Mouse (Mus musculus) midbrain, embryonic 12.5 days (tissue): Measurements from ENCODE around the gene Brms1. TPM values are rescaled to one million over a fixed set of nuclear protein-coding genes. Genes with fewer than 3 reads are reported as not detected.

Experiments used
- ATAC-seq: fragments of 200-750 bp; cut with Nextera tagmentation; 2 replicates; pipeline ENCODE4 v1.8.0; 2017; ENCODE audit warnings: low read depth, moderate TSS enrichment, moderate library complexity; ENCODE audit not compliant: low FRiP score
- H3K27ac ChIP-seq: fragments of 300-500 bp; sonication (generic); replicated peaks from 2 replicates; pipeline ENCODE4 v1.5.1; 2016; ENCODE audit warnings: mild to moderate bottlenecking
- H3K27me3 ChIP-seq: fragments of 300-500 bp; sonication (generic); 2 replicates; pipeline ENCODE4 v1.6.1; 2016; ENCODE audit warnings: mild to moderate bottlenecking
- H3K36me3 ChIP-seq: fragments of 300-500 bp; sonication (generic); 2 replicates; pipeline ENCODE4 v1.6.1; 2016
- H3K4me1 ChIP-seq: fragments of 300-500 bp; sonication (generic); 2 replicates; pipeline ENCODE4 v1.6.1; 2016
- H3K4me2 ChIP-seq: fragments of 300-500 bp; sonication (generic); replicated peaks from 2 replicates; pipeline ENCODE4 v1.6.1; 2016; ENCODE audit warnings: mild to moderate bottlenecking, moderate library complexity
- H3K4me3 ChIP-seq: fragments of 300-500 bp; sonication (generic); 2 replicates; pipeline ENCODE4 v1.5.1; 2016; ENCODE audit warnings: mild to moderate bottlenecking
- H3K9ac ChIP-seq: fragments of 300-500 bp; sonication (generic); replicated peaks from 2 replicates; pipeline ENCODE4 v1.6.1; 2016; ENCODE audit warnings: mild to moderate bottlenecking, moderate library complexity
- H3K9me3 ChIP-seq: fragments of 300-500 bp; sonication (generic); 2 replicates; pipeline ENCODE4 v1.6.1; 2016; ENCODE audit warnings: mild to moderate bottlenecking
- WGBS: fragments of 180-500 bp; shearing (Covaris S2); methylation state at CpG from one replicate; pipeline ENCODE4 v1.1.7; 2016; 5-methylcytosine and 5-hydroxymethylcytosine counted together
- polyA plus RNA-seq: library from polyadenylated mRNA; unstranded; fragments of >200 nt; fragmentation: Nextera tagmentation; extraction: Ambion mirVana; gene quantifications from 2 replicates; pipeline ENCODE4 v1.2.1, GENCODE M21; 2016

Gene Brms1
- polyA plus RNA-seq, 1 experiment from 2014 or later = 63.7 TPM

DNA sequence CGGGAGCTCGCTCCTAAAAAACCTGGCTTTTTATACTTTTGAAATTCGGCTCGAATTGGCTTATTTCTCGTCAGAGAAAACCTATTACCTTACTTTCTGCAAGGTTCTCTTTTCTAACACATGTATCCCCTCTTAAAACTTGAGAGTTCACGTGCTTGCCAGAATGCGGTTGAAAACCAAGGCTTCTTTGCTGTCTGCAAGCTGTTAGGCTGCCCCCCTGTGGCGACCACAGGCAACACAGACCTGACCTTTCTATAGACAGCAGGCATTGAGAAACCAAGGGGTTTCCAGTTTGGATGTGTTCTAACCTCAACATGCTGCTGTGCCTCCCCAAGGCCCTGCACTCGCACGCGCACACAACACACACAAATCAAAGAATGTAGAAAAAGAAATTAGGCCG, 24.4 kb upstream of the Brms1 start:
- Histone ChIP-seq H3K9me3 (no peaks in the 10 kb centered on the region), H3K27me3 (peaks cover 13% of the 10 kb centered on the region), H3K36me3 (no peaks in the 10 kb centered on the region), H3K9ac (no peak overlapping the region), H3K4me3 (no peak overlapping the region), H3K27ac (no peak overlapping the region), H3K4me1 (no peaks in the 10 kb centered on the region), H3K4me2 (no peak overlapping the region; the same call in 1 of the 2 replicates)
- 26% methylated on average over 12 of the region's 12 CpGs for WGBS
- no peak for ATAC-seq

DNA sequence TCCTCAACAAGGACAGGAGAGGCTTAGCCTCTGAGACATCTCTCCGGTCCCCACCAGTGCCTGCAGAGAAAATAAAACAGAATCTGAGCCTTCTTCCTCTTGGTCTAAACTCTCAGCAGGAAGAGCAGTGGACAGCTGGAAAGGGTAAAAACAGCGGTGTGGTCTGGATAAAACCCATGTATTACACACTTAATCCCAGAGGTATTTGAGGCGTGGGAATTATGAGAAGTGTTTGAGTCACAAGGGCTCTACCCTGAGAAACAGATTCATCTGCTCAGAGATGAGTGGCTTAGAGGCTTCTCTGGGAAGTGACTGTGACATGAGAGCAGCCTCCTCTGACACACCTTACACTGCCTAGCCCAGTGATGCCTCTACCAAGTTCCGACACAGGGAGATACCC, 23.5 kb upstream of the Brms1 start:
- Histone ChIP-seq H3K4me1 (no peaks in the 10 kb centered on the region), H3K9me3 (no peaks in the 10 kb centered on the region), H3K36me3 (no peaks in the 10 kb centered on the region), H3K9ac (no peak overlapping the region), H3K4me2 (no peak overlapping the region), H3K4me3 (no peak overlapping the region), H3K27ac (no peak overlapping the region), H3K27me3 (peaks cover 8% of the 10 kb centered on the region)
- 81% methylated on average over 4 of the region's 4 CpGs for WGBS
- ATAC-seq = no peak

DNA sequence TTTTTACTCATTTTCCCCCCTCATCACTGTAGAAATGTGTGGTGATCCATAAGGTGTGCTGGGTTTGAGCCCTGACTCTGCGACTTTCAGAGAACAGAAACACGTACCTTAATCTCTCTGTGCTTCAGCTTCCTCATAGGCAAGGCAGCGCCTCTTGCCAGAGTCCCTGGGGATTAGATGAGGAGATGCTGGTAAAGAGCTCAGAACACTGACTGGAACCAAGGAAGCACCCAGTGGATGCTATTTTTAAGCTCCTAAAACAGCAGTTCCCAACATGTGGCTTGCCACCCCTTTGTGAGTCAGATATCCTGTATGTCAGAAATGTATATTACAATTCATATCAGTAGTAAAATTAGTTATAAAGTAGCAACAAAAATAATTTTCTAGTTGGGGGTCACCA, 23.0 kb upstream of the Brms1 start:
- H3K4me2 ChIP-seq = no peak overlapping the region
- H3K27ac ChIP-seq = no peak overlapping the region
- H3K9me3 ChIP-seq = no peaks in the 10 kb centered on the region
- H3K4me1 ChIP-seq = no peaks in the 10 kb centered on the region
- no peaks in the 10 kb centered on the region for H3K36me3 ChIP-seq
- WGBS = 84% methylated on average over 3 of the region's 3 CpGs
- no peak overlapping the region for H3K4me3 ChIP-seq
- H3K9ac ChIP-seq = no peak overlapping the region
- no peak for ATAC-seq
- H3K27me3 ChIP-seq = peaks cover 3% of the 10 kb centered on the region

DNA sequence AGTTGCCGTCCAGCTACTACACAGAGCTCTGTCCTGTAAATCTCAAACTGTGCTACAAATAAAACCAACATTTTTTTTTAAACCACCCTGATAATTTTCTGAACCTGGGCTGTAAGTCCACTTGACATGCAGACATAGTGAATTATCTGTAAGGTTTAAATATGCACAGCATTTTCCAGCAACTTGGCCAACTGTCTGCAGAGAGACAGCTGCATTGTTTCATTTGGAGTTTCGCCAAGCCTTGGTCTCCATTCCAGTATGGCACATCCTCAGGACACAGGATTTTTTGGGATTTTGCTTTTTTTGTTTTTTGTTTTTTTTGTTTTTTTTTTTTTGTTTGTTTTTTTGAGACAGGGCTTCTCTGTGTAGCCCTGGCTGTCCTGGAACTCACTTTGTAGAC, 19.7 kb upstream of the Brms1 start:
- no peaks in the 10 kb centered on the region for H3K36me3 ChIP-seq
- no peak overlapping the region for H3K27ac ChIP-seq
- 84% methylated on average over 2 of the region's 2 CpGs for WGBS
- peaks cover 5% of the 10 kb centered on the region; the same call in 1 of the 2 replicates for H3K4me1 ChIP-seq
- no peak for ATAC-seq
- H3K27me3 ChIP-seq = no peaks in the 10 kb centered on the region
- H3K9ac ChIP-seq = no peak overlapping the region
- H3K9me3 ChIP-seq = no peaks in the 10 kb centered on the region
- no peak overlapping the region for H3K4me2 ChIP-seq
- no peak overlapping the region for H3K4me3 ChIP-seq

DNA sequence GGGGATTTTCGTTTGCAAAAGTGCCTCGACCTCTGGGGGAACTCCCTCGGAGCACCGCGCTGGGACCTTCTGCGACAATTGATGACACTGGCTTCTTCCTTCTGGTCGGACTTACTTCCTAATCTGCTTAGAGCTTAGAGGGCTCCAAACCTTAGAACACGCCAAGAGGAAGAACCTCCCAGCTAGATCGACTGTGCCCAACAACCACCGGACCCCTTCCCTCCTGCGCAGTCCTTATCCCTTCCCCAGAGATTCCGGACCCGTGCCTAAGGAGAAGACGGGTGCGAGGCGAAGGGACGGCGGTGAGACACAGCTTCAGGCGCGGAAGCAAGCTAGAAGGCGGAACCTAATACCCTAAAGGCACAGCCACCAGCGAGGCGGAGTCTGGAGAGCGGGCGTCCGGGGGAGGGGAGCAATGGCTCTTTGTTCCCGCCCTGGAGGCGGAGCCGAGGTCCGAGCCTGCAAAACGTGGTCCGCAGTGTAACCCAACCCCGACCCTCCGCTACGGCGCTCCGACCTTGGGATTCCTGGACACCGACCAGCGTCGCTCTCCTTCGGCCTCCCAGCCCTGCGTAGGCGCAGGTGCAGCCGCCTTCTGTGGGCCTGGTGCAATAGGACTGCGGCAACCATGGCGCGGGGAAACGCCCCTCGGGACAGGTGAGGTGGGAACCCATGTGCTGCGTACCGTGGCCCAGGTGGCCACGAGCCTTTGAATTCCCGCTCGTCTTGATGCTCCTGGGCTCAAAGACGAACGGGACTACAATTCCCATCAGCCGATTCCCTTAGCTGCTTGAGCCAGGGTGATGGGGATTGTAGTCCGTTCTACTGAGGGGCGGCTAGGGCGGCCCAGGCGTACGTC, 17.3 kb upstream of the Brms1 start, which contains the start of gene Slc29a2:
Gene Slc29a2 (plus strand): TSS at position 240 of the 859 bp plus-strand sequence.
- H3K9ac ChIP-seq = peak within 1 kb of the TSS; percentile 71
- no peaks in the 10 kb centered on the region for H3K27me3 ChIP-seq
- peak within 1 kb of the TSS; percentile 82 for H3K27ac ChIP-seq
- H3K4me3 ChIP-seq = peak within 1 kb of the TSS; percentile 67
- ATAC-seq = peak; percentile 97
- H3K9me3 ChIP-seq = no peaks in the 10 kb centered on the region
- WGBS = under 1% methylated on average over 62 of the region's 62 CpGs
- peak within 1 kb of the TSS; percentile 94 for H3K4me2 ChIP-seq
- peaks cover 20% of the 10 kb centered on the region for H3K36me3 ChIP-seq
- H3K4me1 ChIP-seq = peaks cover 5% of the 10 kb centered on the region; the same call in 1 of the 2 replicates

DNA sequence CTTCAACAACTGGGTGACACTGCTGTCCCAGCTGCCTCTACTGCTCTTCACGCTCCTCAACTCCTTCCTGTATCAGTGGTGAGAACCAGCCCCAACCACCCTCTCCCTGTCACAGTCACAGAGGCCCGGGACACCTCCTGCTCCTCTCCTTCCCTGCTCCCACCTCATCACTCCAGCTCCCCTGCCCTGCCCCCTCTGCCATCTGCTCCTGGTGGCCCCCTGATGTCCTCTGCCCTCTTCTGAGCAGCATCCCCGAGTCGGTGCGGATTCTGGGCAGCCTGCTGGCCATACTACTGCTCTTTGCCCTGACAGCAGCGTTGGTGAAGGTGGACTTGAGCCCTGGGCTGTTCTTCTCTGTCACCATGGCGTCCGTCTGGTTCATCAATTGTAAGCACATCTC, 15.0 kb upstream of the Brms1 start:
- H3K4me1 ChIP-seq = peaks cover 5% of the 10 kb centered on the region; the same call in 1 of the 2 replicates
- ATAC-seq = no peak
- no peaks in the 10 kb centered on the region for H3K27me3 ChIP-seq
- no peaks in the 10 kb centered on the region for H3K9me3 ChIP-seq
- H3K9ac ChIP-seq = no peak overlapping the region; the same call in 1 of the 2 replicates
- no peak overlapping the region for H3K4me2 ChIP-seq
- no peak overlapping the region for H3K27ac ChIP-seq
- whole genome bisulfite sequencing = 88% methylated on average over 8 of the region's 8 CpGs
- H3K4me3 ChIP-seq = no peak overlapping the region
- peaks cover 40% of the 10 kb centered on the region for H3K36me3 ChIP-seq

DNA sequence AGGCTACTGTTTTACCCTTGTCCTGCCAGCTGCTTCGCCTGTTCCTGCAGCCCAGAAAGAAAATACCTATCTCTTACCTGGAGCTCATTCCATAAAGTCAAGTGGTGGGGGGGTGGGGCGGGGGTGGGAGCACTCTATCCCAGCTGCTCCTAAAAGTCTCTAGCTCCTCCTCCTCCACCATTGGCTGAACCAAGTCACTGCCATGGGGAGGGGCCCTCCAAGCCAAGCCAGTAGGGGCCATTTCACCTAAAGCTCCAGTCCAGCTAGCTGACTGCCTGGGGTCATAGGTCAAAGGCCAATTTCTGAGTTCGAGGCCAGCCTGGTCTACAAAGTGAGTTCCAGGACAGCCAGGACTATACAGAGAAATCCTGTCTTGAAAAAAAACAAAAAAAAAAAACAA, 8.5 kb upstream of the Brms1 start:
- Histone ChIP-seq H3K9me3 (no peaks in the 10 kb centered on the region), H3K4me2 (no peak overlapping the region), H3K4me1 (peaks cover 4% of the 10 kb centered on the region; the same call in 1 of the 2 replicates), H3K27me3 (no peaks in the 10 kb centered on the region), H3K4me3 (no peak overlapping the region), H3K9ac (no peak overlapping the region), H3K27ac (no peak overlapping the region), H3K36me3 (peaks cover 38% of the 10 kb centered on the region)
- 85% methylated on average over 3 of the region's 3 CpGs for WGBS
- ATAC-seq = no peak

DNA sequence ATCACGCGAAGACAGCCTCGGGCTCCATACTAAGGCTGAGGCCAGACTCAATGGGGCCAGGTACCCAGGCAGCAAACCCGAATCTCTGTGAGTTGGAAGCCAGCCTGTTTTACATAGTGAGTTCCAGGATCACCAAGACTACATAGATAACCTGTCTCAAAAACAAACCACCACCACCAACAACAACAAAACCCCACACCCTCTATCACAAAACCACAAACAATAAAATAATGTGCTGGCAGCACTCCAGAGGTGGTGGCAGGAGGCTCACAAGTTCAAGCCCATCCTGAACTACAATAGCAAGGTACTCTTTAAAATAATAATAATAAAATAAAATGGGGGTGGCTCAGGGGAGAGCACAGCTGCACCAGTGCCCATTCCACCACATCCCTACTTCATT, 4.6 kb upstream of the Brms1 start:
- peaks cover 4% of the 10 kb centered on the region; the same call in 1 of the 2 replicates for H3K36me3 ChIP-seq
- 82% methylated on average over 4 of the region's 4 CpGs for whole genome bisulfite sequencing
- no peak for ATAC-seq
- no peaks in the 10 kb centered on the region for H3K9me3 ChIP-seq
- H3K4me3 ChIP-seq = no peak overlapping the region
- H3K4me2 ChIP-seq = no peak overlapping the region
- H3K27me3 ChIP-seq = peaks cover 7% of the 10 kb centered on the region; the same call in 1 of the 2 replicates
- no peak overlapping the region for H3K27ac ChIP-seq
- H3K9ac ChIP-seq = no peak overlapping the region
- H3K4me1 ChIP-seq = peaks cover 30% of the 10 kb centered on the region

DNA sequence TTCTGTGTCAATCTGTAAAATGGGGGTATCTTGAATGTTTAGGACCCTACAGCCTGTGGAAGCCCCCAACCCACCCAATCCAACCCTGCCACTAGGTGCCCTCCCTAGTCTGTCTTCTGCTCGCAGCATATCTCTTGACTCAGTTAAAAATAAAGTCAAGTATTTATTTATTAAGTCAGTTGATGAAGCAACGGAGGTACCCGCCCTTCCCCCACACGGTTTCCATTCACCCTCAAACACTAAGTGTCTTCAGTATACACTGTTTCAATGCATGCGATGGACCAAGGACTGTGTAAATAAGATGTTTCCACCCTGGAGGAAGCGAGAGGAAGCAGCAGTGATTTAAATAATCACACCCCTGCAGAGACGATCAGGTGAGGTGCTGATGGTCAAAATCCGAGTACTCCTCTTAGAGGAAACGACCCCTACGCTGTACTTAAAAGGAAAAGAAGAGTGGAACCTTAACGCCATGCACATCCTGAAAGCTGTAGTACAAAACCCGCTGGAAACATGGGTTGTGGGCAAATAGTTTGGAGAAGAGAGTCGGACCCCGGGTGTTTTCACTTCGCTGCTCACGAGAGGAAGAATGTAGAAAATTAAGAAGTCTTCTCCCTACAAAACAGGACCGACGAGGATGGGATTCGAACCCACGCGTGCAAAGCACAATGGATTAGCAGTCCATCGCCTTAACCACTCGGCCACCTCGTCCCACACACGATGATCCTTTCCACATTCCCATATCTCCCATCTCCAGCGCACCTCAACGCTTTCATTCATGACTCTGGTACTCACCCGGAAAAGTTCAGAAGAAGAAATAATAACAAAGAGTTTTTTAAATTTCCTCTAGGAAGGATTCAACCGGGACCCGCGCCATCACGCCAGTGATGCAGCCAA, 3.2 kb upstream of the Brms1 start:
- 8% methylated on average over 32 of the region's 32 CpGs for WGBS
- peak; percentile 32 for ATAC-seq
- Histone ChIP-seq H3K9ac (peak overlapping the region; percentile 88), H3K4me1 (peaks cover 38% of the 10 kb centered on the region), H3K36me3 (0 out of 2 replicates have a peak, but pooled peaks cover 5% of the 10 kb centered on the region), H3K27me3 (peaks cover 7% of the 10 kb centered on the region; the same call in 1 of the 2 replicates), H3K9me3 (no peaks in the 10 kb centered on the region), H3K4me3 (peak overlapping the region; percentile 85), H3K27ac (peak overlapping the region; percentile 85), H3K4me2 (peak overlapping the region; percentile 100)

DNA sequence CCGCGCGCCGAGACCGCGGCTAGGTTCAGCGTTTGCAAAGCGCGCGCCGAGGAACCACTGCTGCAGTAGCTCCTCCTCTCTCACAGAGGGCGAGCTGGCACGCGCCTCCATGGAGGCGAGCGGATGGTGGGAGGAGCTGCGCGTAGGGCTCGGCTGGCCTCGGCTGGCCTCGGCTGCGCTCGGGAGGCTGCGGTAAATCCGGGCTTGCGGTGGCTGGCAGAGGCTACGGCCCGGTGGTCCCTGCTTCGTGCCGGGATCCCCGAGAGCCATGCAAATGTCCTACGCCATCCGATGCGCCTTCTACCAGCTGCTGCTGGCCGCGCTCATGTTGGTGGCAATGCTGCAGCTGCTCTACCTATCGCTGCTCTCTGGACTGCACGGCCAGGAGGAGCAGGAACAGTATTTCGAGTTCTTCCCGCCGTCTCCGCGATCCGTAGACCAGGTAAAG, 2.4 kb upstream of the Brms1 start, which contains the start of the genes B4gat1 and AC124502.3:
Gene B4gat1 (plus strand): TSS at position 118 of the 448 bp plus-strand sequence.
Gene AC124502.3 (plus strand): TSS at position 183 of the 448 bp plus-strand sequence.
- WGBS = under 1% methylated on average over 43 of the region's 44 CpGs
- Histone ChIP-seq H3K4me3 (peak within 1 kb of the TSS; percentile 85), H3K27ac (peak within 1 kb of the TSS; percentile 85), H3K9ac (peak within 1 kb of the TSS; percentile 88), H3K36me3 (peaks cover 11% of the 10 kb centered on the region; the same call in 1 of the 2 replicates), H3K9me3 (no peaks in the 10 kb centered on the region), H3K27me3 (peaks cover 7% of the 10 kb centered on the region; the same call in 1 of the 2 replicates), H3K4me2 (peak within 1 kb of the TSS; percentile 100), H3K4me1 (peaks cover 38% of the 10 kb centered on the region)
- ATAC-seq = peak; percentile 89

DNA sequence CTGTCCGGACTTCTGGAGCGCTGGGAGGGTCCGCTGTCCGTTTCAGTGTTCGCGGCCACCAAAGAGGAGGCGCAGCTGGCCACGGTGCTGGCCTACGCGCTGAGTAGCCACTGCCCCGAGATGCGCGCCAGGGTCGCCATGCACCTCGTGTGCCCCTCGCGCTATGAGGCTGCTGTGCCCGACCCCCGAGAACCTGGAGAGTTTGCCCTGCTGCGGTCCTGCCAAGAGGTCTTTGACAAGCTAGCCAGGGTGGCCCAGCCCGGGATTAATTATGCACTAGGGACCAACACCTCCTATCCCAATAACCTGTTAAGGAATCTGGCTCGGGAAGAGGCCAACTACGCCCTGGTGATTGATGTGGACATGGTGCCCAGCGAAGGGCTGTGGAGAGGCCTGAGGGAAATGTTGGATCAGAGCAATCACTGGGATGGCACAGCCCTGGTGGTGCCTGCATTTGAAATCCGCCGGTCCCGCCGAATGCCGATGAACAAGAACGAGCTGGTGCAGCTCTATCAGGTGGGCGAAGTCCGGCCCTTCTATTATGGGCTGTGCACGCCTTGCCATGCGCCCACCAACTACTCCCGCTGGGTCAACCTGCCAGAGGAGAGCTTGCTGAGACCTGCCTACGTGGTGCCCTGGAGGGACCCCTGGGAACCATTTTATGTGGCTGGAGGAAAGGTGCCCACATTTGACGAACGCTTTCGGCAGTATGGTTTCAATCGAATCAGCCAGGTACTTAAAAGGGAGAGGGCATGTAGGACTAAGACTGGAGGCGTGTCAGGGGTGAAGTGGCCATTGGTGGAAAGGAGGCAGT, 1.6 kb upstream of the Brms1 start:
- Histone ChIP-seq H3K9me3 (no peaks in the 10 kb centered on the region), H3K4me2 (peak overlapping the region; percentile 100), H3K4me1 (peaks cover 38% of the 10 kb centered on the region), H3K9ac (peak overlapping the region; percentile 88), H3K27ac (peak overlapping the region; percentile 85), H3K27me3 (peaks cover 7% of the 10 kb centered on the region; the same call in 1 of the 2 replicates), H3K4me3 (peak overlapping the region; percentile 85), H3K36me3 (peaks cover 16% of the 10 kb centered on the region; the same call in 1 of the 2 replicates)
- 0 out of 2 replicates have a peak, but pooled peaks have one; percentile 32 for ATAC-seq
- WGBS = 9% methylated on average over 41 of the region's 41 CpGs
